Mouse (Mus musculus) bone marrow macrophage, adult 2 months (primary cell): ENCODE results near the gene Angptl1.

Experiments
- CTCF ChIP-seq: IDR thresholded peaks from 2 replicates; pipeline ENCODE4 v1.5.1; 2012; ENCODE audit warnings: low read depth, mild to moderate bottlenecking, low read length, moderate library complexity
- POLR2A ChIP-seq: IDR thresholded peaks from 2 replicates; pipeline ENCODE4 v1.6.1; 2012; ENCODE audit warnings: mild to moderate bottlenecking, low read depth, low read length, borderline replicate concordance

DNA sequence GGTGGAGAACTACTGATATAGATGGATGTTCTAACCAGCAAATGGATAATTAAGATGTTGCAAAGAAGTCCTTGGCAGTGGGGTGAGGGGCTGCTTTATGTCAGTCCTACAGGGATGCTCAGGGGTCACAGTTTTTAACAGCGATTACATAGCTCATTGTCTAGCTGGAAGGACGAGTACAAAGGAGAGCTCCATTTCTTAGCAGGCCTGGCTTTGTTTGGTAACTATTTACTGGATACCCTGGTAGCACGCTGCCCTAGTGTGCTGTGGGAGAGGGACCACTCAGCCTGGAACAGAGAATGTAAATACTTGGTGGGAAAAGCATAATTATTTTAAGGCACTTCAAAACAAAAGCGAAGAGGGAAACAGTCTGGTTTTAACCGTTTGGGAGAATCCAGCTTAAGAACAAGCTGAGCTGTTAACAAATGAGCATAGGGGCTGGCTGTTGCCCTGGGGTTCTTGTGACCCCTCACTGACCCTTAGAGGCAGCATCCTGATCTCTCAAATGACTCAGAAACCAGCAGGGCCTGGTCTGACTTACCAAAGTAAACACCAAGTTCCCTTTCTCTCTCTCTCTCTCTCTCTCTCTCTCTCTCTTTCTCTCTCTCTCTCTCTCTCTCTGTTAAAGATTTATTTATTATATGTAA lies 48.4 kb upstream of the Angptl1 start:
- TF ChIP-seq CTCF (no peak), POLR2A (no peak)
